Mouse (Mus musculus) large intestine, adult 2 months (tissue): ENCODE measurements around the gene Ada. TPM values are rescaled to one million over a fixed set of nuclear protein-coding genes. Genes with fewer than 3 reads are reported as not detected.
"Not testable (repeated sequence)": the region's sequence is repeated elsewhere in the genome, so short reads cannot be mapped to it uniquely, and the experiment has no call there.

Experiments
- DNase-seq: peaks from one replicate; pipeline ENCODE4 v3.0.0-alpha.2; 2012; ENCODE audit warnings: low read depth, low spot score
- WGBS: fragments of 180-500 bp; shearing (Covaris S2); methylation state at CpG from one replicate; pipeline ENCODE4 v1.1.7; 2018; 5-methylcytosine and 5-hydroxymethylcytosine counted together
- polyA plus RNA-seq: library from polyadenylated mRNA; depleted of rRNA; stranded (reverse); fragments of >200 nt; gene quantifications from 2 replicates; pipeline ENCODE4 v1.2.3, GENCODE M21; 2012

Ada gene
- polyA plus RNA-seq, 1 experiment = 113 TPM

GRCm38 (mm10) chr2:163702431-163702830 is 47.6 kb downstream of the Ada start:
- 74% methylated on average over 7 of the region's 7 CpGs for WGBS
- DNase-seq = no peak

GRCm38 (mm10) chr2:163699078-163699780 is 50.8 kb downstream of the Ada start:
- 85% methylated on average over 11 of the region's 11 CpGs for WGBS
- no peak for DNase-seq

GRCm38 (mm10) chr2:163697764-163698480 is 52.1 kb downstream of the Ada start:
- WGBS = 37% methylated on average over 15 of the region's 16 CpGs
- DNase-seq = no peak

- DNase-seq = no peak
- 80% methylated on average over 2 of the region's 2 CpGs for WGBS
Observed at GRCm38 (mm10) chr2:163696763-163697162, 53.3 kb downstream of the Ada start.

GRCm38 (mm10) chr2:163693716-163694314 is 56.2 kb downstream of the Ada start:
- WGBS = 62% methylated on average over 9 of the region's 9 CpGs
- no peak for DNase-seq

GRCm38 (mm10) chr2:163692873-163693612 is 57.0 kb downstream of the Ada start:
- 71% methylated on average over 3 of the region's 3 CpGs for WGBS
- no peak for DNase-seq

GRCm38 (mm10) chr2:163691846-163692605 is 58.0 kb downstream of the Ada start:
- 68% methylated on average over 6 of the region's 6 CpGs for WGBS
- DNase-seq = no peak

GRCm38 (mm10) chr2:163690409-163691304 is 59.4 kb downstream of the Ada start:
- WGBS = 89% methylated on average over 8 of the region's 8 CpGs
- DNase-seq = no peak

- 76% methylated on average over 3 of the region's 3 CpGs for WGBS
- no peak for DNase-seq
Observed at GRCm38 (mm10) chr2:163689771-163690170, 60.3 kb downstream of the Ada start.

GRCm38 (mm10) chr2:163688377-163688776 is 61.7 kb downstream of the Ada start:
- 100% methylated on average over 1 of the region's 1 CpGs for WGBS
- DNase-seq = not testable (repeated sequence)

- DNase-seq = no peak
- 51% methylated on average over 3 of the region's 3 CpGs for WGBS
Observed at GRCm38 (mm10) chr2:163686886-163687285, 63.2 kb downstream of the Ada start.

GRCm38 (mm10) chr2:163686233-163686632 is 63.8 kb downstream of the Ada start:
- WGBS = 81% methylated on average over 5 of the region's 5 CpGs
- DNase-seq = no peak

GRCm38 (mm10) chr2:163685761-163686200 is 64.3 kb downstream of the Ada start:
- DNase-seq = no peak
- WGBS = 40% methylated on average over 6 of the region's 6 CpGs

- WGBS = 38% methylated on average over 4 of the region's 4 CpGs
- no peak for DNase-seq
Observed at GRCm38 (mm10) chr2:163685287-163685686, 64.8 kb downstream of the Ada start.

GRCm38 (mm10) chr2:163682344-163682743 is 67.7 kb downstream of the Ada start:
- WGBS = 56% methylated on average over 2 of the region's 2 CpGs
- DNase-seq = no peak

- WGBS = 86% methylated on average over 3 of the region's 3 CpGs
Observed at GRCm38 (mm10) chr2:163676745-163677144, 73.3 kb downstream of the Ada start.

More at GRCm38 (mm10) chr2:163676745-163677144, 73.3 kb downstream of the Ada start:
- no peak for DNase-seq
